Mouse (Mus musculus) forebrain, embryonic 13.5 days (tissue): ENCODE results near the gene H2-M10.2. TPM values are rescaled to one million over a fixed set of nuclear protein-coding genes. Genes with fewer than 3 reads are reported as not detected.
"Not testable (repeated sequence)": the region's sequence is repeated elsewhere in the genome, so short reads cannot be mapped to it uniquely, and the experiment has no call there.

Experiments used
- ATAC-seq: fragments of 200-750 bp; cut with Nextera tagmentation; 2 replicates; pipeline ENCODE4 v1.8.0; 2017
- H3K27ac ChIP-seq: fragments of 300-500 bp; sonication (generic); 2 replicates; pipeline ENCODE4 v1.5.1; 2015; ENCODE audit warnings: inconsistent platforms, mild to moderate bottlenecking, moderate library complexity
- H3K27me3 ChIP-seq: fragments of 300-500 bp; sonication (generic); 2 replicates; pipeline ENCODE4 v1.6.1; 2015; ENCODE audit warnings: mild to moderate bottlenecking, inconsistent platforms
- H3K36me3 ChIP-seq: fragments of 300-500 bp; sonication (generic); 2 replicates; pipeline ENCODE4 v1.6.1; 2015; ENCODE audit warnings: mild to moderate bottlenecking, inconsistent platforms; ENCODE audit not compliant: poor library complexity, severe bottlenecking
- H3K4me1 ChIP-seq: fragments of 300-500 bp; sonication (generic); 2 replicates; pipeline ENCODE4 v1.6.1; 2015; ENCODE audit warnings: inconsistent platforms
- H3K4me2 ChIP-seq: fragments of 300-500 bp; sonication (generic); 2 replicates; pipeline ENCODE4 v1.6.1; 2015; ENCODE audit warnings: inconsistent platforms, mild to moderate bottlenecking, moderate library complexity
- H3K4me3 ChIP-seq: fragments of 300-500 bp; sonication (generic); 2 replicates; pipeline ENCODE4 v1.5.1; 2015; ENCODE audit warnings: mild to moderate bottlenecking, inconsistent platforms
- H3K9ac ChIP-seq: fragments of 300-500 bp; sonication (generic); 2 replicates; pipeline ENCODE4 v1.6.1; 2015; ENCODE audit warnings: mild to moderate bottlenecking, inconsistent platforms
- H3K9me3 ChIP-seq: fragments of 300-500 bp; sonication (generic); replicated peaks from 2 replicates; pipeline ENCODE4 v1.6.1; 2016; ENCODE audit warnings: inconsistent platforms
- WGBS: fragments of 180-500 bp; shearing (Covaris S2); methylation state at CpG from one replicate; pipeline ENCODE4 v1.1.7; 2015; 5-methylcytosine and 5-hydroxymethylcytosine counted together
- polyA plus RNA-seq: library from polyadenylated mRNA; unstranded; fragments of >200 nt; fragmentation: Nextera tagmentation; extraction: Ambion mirVana; gene quantifications from 2 replicates; pipeline ENCODE4 v1.2.1, GENCODE M21; 2015

Gene H2-M10.2
- not detected in 2 replicates for polyA plus RNA-seq

GRCm38 (mm10) chr17:36286390-36286789, at the start of gene H2-M10.2:
Gene H2-M10.2 (minus strand): TSS chr17:36286490.
- no peak within 1 kb of the TSS for H3K4me3 ChIP-seq
- 98% methylated on average over 2 of the region's 2 CpGs for WGBS
- no peaks in the 10 kb centered on the region for H3K27me3 ChIP-seq

GRCm38 (mm10) chr17:36326055-36326454, 39.8 kb upstream of the H2-M10.2 start, which contains the start of gene H2-M10.1:
Gene H2-M10.1 (minus strand): TSS chr17:36326155.
- WGBS, result 90% methylated on average over 4 of the region's 4 CpGs

More at GRCm38 (mm10) chr17:36286390-36286789, at the start of gene H2-M10.2:
- no peak for ATAC-seq
- Histone ChIP-seq H3K9me3 (peaks cover 13% of the 10 kb centered on the region), H3K27ac (no peak within 1 kb of the TSS), H3K36me3 (peaks cover 18% of the 10 kb centered on the region), H3K9ac (no peak within 1 kb of the TSS), H3K4me2 (no peak within 1 kb of the TSS), H3K4me1 (no peaks in the 10 kb centered on the region)

GRCm38 (mm10) chr17:36315689-36316253, 29.5 kb upstream of the H2-M10.2 start:
- 15% methylated on average over 5 of the region's 5 CpGs for WGBS
- Histone ChIP-seq H3K4me3 (peak overlapping the region; percentile 50), H3K9me3 (no peaks in the 10 kb centered on the region)

More at GRCm38 (mm10) chr17:36326055-36326454, 39.8 kb upstream of the H2-M10.2 start, which contains the start of gene H2-M10.1:
- H3K4me2 ChIP-seq, result no peak within 1 kb of the TSS
- no peaks in the 10 kb centered on the region for H3K27me3 ChIP-seq
- H3K9ac ChIP-seq, result no peak within 1 kb of the TSS
- H3K36me3 ChIP-seq, result no peaks in the 10 kb centered on the region
- no peak within 1 kb of the TSS for H3K4me3 ChIP-seq
- ATAC-seq, result no peak
- H3K9me3 ChIP-seq, result no peaks in the 10 kb centered on the region
- H3K27ac ChIP-seq, result no peak within 1 kb of the TSS
- no peaks in the 10 kb centered on the region for H3K4me1 ChIP-seq

GRCm38 (mm10) chr17:36315041-36315688, 28.9 kb upstream of the H2-M10.2 start:
- WGBS, result under 1% methylated on average over 19 of the region's 19 CpGs
- peak overlapping the region; percentile 65 for H3K4me2 ChIP-seq
- H3K36me3 ChIP-seq, result no peaks in the 10 kb centered on the region
- H3K9me3 ChIP-seq, result no peaks in the 10 kb centered on the region
- H3K27ac ChIP-seq, result peak overlapping the region; percentile 85
- H3K4me3 ChIP-seq, result peak overlapping the region; percentile 50
- peak overlapping the region; percentile 68 for H3K9ac ChIP-seq
- peak; percentile 90 for ATAC-seq
- peaks cover 5% of the 10 kb centered on the region; the same call in 1 of the 2 replicates for H3K4me1 ChIP-seq
- no peaks in the 10 kb centered on the region for H3K27me3 ChIP-seq

More at GRCm38 (mm10) chr17:36315689-36316253, 29.5 kb upstream of the H2-M10.2 start:
- no peaks in the 10 kb centered on the region for H3K27me3 ChIP-seq
- peak overlapping the region; percentile 68 for H3K9ac ChIP-seq
- ATAC-seq, result peak; percentile 57
- H3K4me1 ChIP-seq, result peaks cover 5% of the 10 kb centered on the region; the same call in 1 of the 2 replicates
- H3K4me2 ChIP-seq, result peak overlapping the region; percentile 65
- peak overlapping the region; percentile 85 for H3K27ac ChIP-seq
- no peaks in the 10 kb centered on the region for H3K36me3 ChIP-seq

- WGBS, result 2% methylated on average over 9 of the region's 9 CpGs
- H3K27ac ChIP-seq, result no peak overlapping the region
- H3K4me1 ChIP-seq, result peaks cover 5% of the 10 kb centered on the region; the same call in 1 of the 2 replicates
- no peaks in the 10 kb centered on the region for H3K9me3 ChIP-seq
- no peaks in the 10 kb centered on the region for H3K27me3 ChIP-seq
- peak overlapping the region; percentile 65 for H3K4me2 ChIP-seq
- ATAC-seq, result peak; percentile 69; the same call in 1 of the 2 replicates
- no peaks in the 10 kb centered on the region for H3K36me3 ChIP-seq
- peak overlapping the region; percentile 68 for H3K9ac ChIP-seq
- peak overlapping the region; percentile 50 for H3K4me3 ChIP-seq
These were observed 28.2 kb upstream of the H2-M10.2 start for GRCm38 (mm10) chr17:36314511-36314910.

- Histone ChIP-seq H3K4me3 (no peak overlapping the region), H3K27ac (no peak overlapping the region), H3K9ac (no peak overlapping the region), H3K4me2 (no peak overlapping the region), H3K27me3 (no peaks in the 10 kb centered on the region), H3K9me3 (no peaks in the 10 kb centered on the region), H3K36me3 (no peaks in the 10 kb centered on the region), H3K4me1 (no peaks in the 10 kb centered on the region)
- no peak for ATAC-seq
- 39% methylated on average over 1 of the region's 1 CpGs for WGBS
These were observed 23.0 kb upstream of the H2-M10.2 start for GRCm38 (mm10) chr17:36309293-36309692.

- not testable (repeated sequence) for H3K9me3 ChIP-seq, H3K4me3 ChIP-seq, H3K27ac ChIP-seq, H3K4me1 ChIP-seq, H3K36me3 ChIP-seq, H3K9ac ChIP-seq, H3K27me3 ChIP-seq, H3K4me2 ChIP-seq
- peak; percentile 75; the same call in 1 of the 2 replicates for ATAC-seq
- 0% methylated on average over 3 of the region's 3 CpGs for WGBS
These were observed 22.6 kb upstream of the H2-M10.2 start for GRCm38 (mm10) chr17:36308855-36309254.

- Histone ChIP-seq H3K9me3 (peaks cover 16% of the 10 kb centered on the region), H3K4me2 (no peak overlapping the region), H3K9ac (no peak overlapping the region), H3K4me3 (no peak overlapping the region), H3K4me1 (no peaks in the 10 kb centered on the region), H3K27me3 (no peaks in the 10 kb centered on the region), H3K27ac (no peak overlapping the region), H3K36me3 (peaks cover 43% of the 10 kb centered on the region)
- 94% methylated on average over 4 of the region's 4 CpGs for WGBS
- no peak for ATAC-seq
These were observed 4.6 kb downstream of the H2-M10.2 start for GRCm38 (mm10) chr17:36281521-36282245.

GRCm38 (mm10) chr17:36274776-36275175, 11.5 kb downstream of the H2-M10.2 start:
- Histone ChIP-seq H3K4me2 (no peak overlapping the region), H3K9ac (no peak overlapping the region), H3K36me3 (peaks cover 32% of the 10 kb centered on the region), H3K9me3 (no peaks in the 10 kb centered on the region), H3K4me3 (no peak overlapping the region), H3K4me1 (peaks cover 33% of the 10 kb centered on the region), H3K27me3 (no peaks in the 10 kb centered on the region), H3K27ac (no peak overlapping the region)
- no peak for ATAC-seq
- WGBS, result 90% methylated on average over 4 of the region's 4 CpGs

- no peaks in the 10 kb centered on the region for H3K9me3 ChIP-seq
- no peak overlapping the region for H3K27ac ChIP-seq
- H3K27me3 ChIP-seq, result no peaks in the 10 kb centered on the region
- peaks cover 32% of the 10 kb centered on the region for H3K36me3 ChIP-seq
- H3K4me1 ChIP-seq, result peaks cover 35% of the 10 kb centered on the region
- no peak for ATAC-seq
- no peak overlapping the region for H3K4me3 ChIP-seq
- no peak overlapping the region for H3K9ac ChIP-seq
- H3K4me2 ChIP-seq, result no peak overlapping the region; the same call in 1 of the 2 replicates
- 93% methylated on average over 4 of the region's 4 CpGs for whole genome bisulfite sequencing
These were observed 12.5 kb downstream of the H2-M10.2 start for GRCm38 (mm10) chr17:36273796-36274195.

GRCm38 (mm10) chr17:36272643-36273366, 13.5 kb downstream of the H2-M10.2 start:
- Histone ChIP-seq H3K27ac (no peak overlapping the region), H3K9ac (peak overlapping the region; percentile 93), H3K4me1 (peaks cover 35% of the 10 kb centered on the region), H3K4me3 (peak overlapping the region; percentile 92), H3K27me3 (no peaks in the 10 kb centered on the region), H3K36me3 (peaks cover 30% of the 10 kb centered on the region), H3K9me3 (no peaks in the 10 kb centered on the region), H3K4me2 (peak overlapping the region; percentile 81)
- WGBS, result 87% methylated on average over 9 of the region's 9 CpGs
- ATAC-seq, result no peak
